Mouse (Mus musculus): Measurements from ENCODE around the gene Dhrs7c. TPM values are rescaled to one million over a fixed set of nuclear protein-coding genes. Genes with fewer than 3 reads are reported as not detected.

Gene Dhrs7c
- total and polyA plus RNA-seq, 2 experiments from 2014 or later: 0.23 TPM; not detected in 1

- Histone ChIP-seq H3K9ac (replicated peaks; ENCODE audit: low read length, poor library complexity, severe bottlenecking) (no peak overlapping the region), H3K27ac (ENCODE audit: low read depth, low read length) (no peak overlapping the region), H3K36me3 (ENCODE audit: insufficient read depth, low read length) (no peaks in the 10 kb centered on the region), H3K4me3 (ENCODE audit: low read depth, low read length) (no peak overlapping the region), H3K9me3 (ENCODE audit: low read length) (no peaks in the 10 kb centered on the region), H3K27me3 (ENCODE audit: insufficient read depth, low read length) (no peaks in the 10 kb centered on the region), H3K4me2 (ENCODE audit: low read depth, low read length, poor library complexity, severe bottlenecking) (no peak overlapping the region), H3K4me1 (ENCODE audit: insufficient read depth, low read length) (no peaks in the 10 kb centered on the region)
- no peak for DNase-seq (ENCODE audit: low spot score)
- ATAC-seq (ENCODE audit: low FRiP score): no peak
- 79% methylated on average over 5 of the region's 5 CpGs for WGBS
- peak; percentile 23; the same call in 1 of the 2 replicates for TF ChIP-seq CTCF (IDR thresholded peaks at IDR 0.05)
Observed at GRCm38 (mm10) chr11:67808051-67808450, 10.1 kb downstream of the Dhrs7c start.

- Histone ChIP-seq H3K4me3 (ENCODE audit: low read depth, low read length) (no peak overlapping the region), H3K36me3 (ENCODE audit: insufficient read depth, low read length) (no peaks in the 10 kb centered on the region), H3K27ac (ENCODE audit: low read depth, low read length) (no peak overlapping the region), H3K4me1 (ENCODE audit: insufficient read depth, low read length) (no peaks in the 10 kb centered on the region), H3K4me2 (ENCODE audit: low read depth, low read length, poor library complexity, severe bottlenecking) (no peak overlapping the region), H3K9ac (replicated peaks; ENCODE audit: low read length, poor library complexity, severe bottlenecking) (no peak overlapping the region), H3K9me3 (ENCODE audit: low read length) (no peaks in the 10 kb centered on the region), H3K27me3 (ENCODE audit: insufficient read depth, low read length) (no peaks in the 10 kb centered on the region)
- peak; percentile 42 for TF ChIP-seq CTCF (IDR thresholded peaks at IDR 0.05)
- peak; percentile 22 for DNase-seq (ENCODE audit: low spot score)
- WGBS: 82% methylated on average over 6 of the region's 6 CpGs
- no peak for ATAC-seq (ENCODE audit: low FRiP score)
Observed at GRCm38 (mm10) chr11:67811535-67811934, 13.5 kb downstream of the Dhrs7c start.

- Histone ChIP-seq H3K4me3 (ENCODE audit: low read depth, low read length) (no peak overlapping the region), H3K4me2 (ENCODE audit: low read depth, low read length, poor library complexity, severe bottlenecking) (peak overlapping the region; percentile 27; the same call in 1 of the 2 replicates), H3K4me1 (ENCODE audit: insufficient read depth, low read length) (no peaks in the 10 kb centered on the region), H3K27me3 (ENCODE audit: insufficient read depth, low read length) (no peaks in the 10 kb centered on the region), H3K36me3 (ENCODE audit: insufficient read depth, low read length) (no peaks in the 10 kb centered on the region), H3K27ac (ENCODE audit: low read depth, low read length) (no peak overlapping the region), H3K9me3 (ENCODE audit: low read length) (no peaks in the 10 kb centered on the region), H3K9ac (replicated peaks; ENCODE audit: low read length, poor library complexity, severe bottlenecking) (no peak overlapping the region)
- TF ChIP-seq CTCF (IDR thresholded peaks at IDR 0.05): peak; percentile 90
- WGBS: 11% methylated on average over 5 of the region's 5 CpGs
- ATAC-seq (ENCODE audit: low FRiP score) (no peak), DNase-seq (ENCODE audit: low spot score) (peak; percentile 82)
Observed at GRCm38 (mm10) chr11:67819604-67820003, 21.6 kb downstream of the Dhrs7c start.

- WGBS: 34% methylated on average over 4 of the region's 4 CpGs
- Histone ChIP-seq H3K27ac (ENCODE audit: low read depth, low read length) (no peak overlapping the region), H3K4me3 (ENCODE audit: low read depth, low read length) (no peak overlapping the region), H3K4me1 (ENCODE audit: insufficient read depth, low read length) (no peaks in the 10 kb centered on the region), H3K4me2 (ENCODE audit: low read depth, low read length, poor library complexity, severe bottlenecking) (no peak overlapping the region), H3K27me3 (ENCODE audit: insufficient read depth, low read length) (no peaks in the 10 kb centered on the region), H3K9me3 (ENCODE audit: low read length) (no peaks in the 10 kb centered on the region), H3K36me3 (ENCODE audit: insufficient read depth, low read length) (no peaks in the 10 kb centered on the region), H3K9ac (replicated peaks; ENCODE audit: low read length, poor library complexity, severe bottlenecking) (no peak overlapping the region)
- DNase-seq (ENCODE audit: low spot score) (peak; percentile 70), ATAC-seq (ENCODE audit: low FRiP score) (no peak)
- peak; percentile 82 for TF ChIP-seq CTCF (IDR thresholded peaks at IDR 0.05)
Observed at GRCm38 (mm10) chr11:67820221-67820620, 22.2 kb downstream of the Dhrs7c start.

GRCm38 (mm10) chr11:67821560-67821959 lies 23.6 kb downstream of the Dhrs7c start:
- DNase-seq (ENCODE audit: low spot score) (peak; percentile 4), ATAC-seq (ENCODE audit: low FRiP score) (no peak)
- no peak overlapping the region for H3K27ac ChIP-seq (ENCODE audit: low read depth, low read length)
- 84% methylated on average over 6 of the region's 6 CpGs for WGBS
- TF ChIP-seq CTCF (IDR thresholded peaks at IDR 0.05): no peak
- no peak overlapping the region for H3K4me2 ChIP-seq (ENCODE audit: low read depth, low read length, poor library complexity, severe bottlenecking)
- no peak overlapping the region for H3K4me3 ChIP-seq (ENCODE audit: low read depth, low read length)
- no peaks in the 10 kb centered on the region for H3K4me1 ChIP-seq (ENCODE audit: insufficient read depth, low read length)
- H3K9ac ChIP-seq (replicated peaks; ENCODE audit: low read length, poor library complexity, severe bottlenecking): no peak overlapping the region
- no peaks in the 10 kb centered on the region for H3K27me3 ChIP-seq (ENCODE audit: insufficient read depth, low read length)
- H3K9me3 ChIP-seq (ENCODE audit: low read length): no peaks in the 10 kb centered on the region
- no peaks in the 10 kb centered on the region for H3K36me3 ChIP-seq (ENCODE audit: insufficient read depth, low read length)

- no peaks in the 10 kb centered on the region for H3K27me3 ChIP-seq (ENCODE audit: insufficient read depth, low read length)
- no peak for TF ChIP-seq CTCF (IDR thresholded peaks at IDR 0.05)
- H3K9me3 ChIP-seq (ENCODE audit: low read length): no peaks in the 10 kb centered on the region
- H3K4me2 ChIP-seq (ENCODE audit: low read depth, low read length, poor library complexity, severe bottlenecking): no peak overlapping the region
- no peak overlapping the region for H3K9ac ChIP-seq (replicated peaks; ENCODE audit: low read length, poor library complexity, severe bottlenecking)
- no peaks in the 10 kb centered on the region for H3K4me1 ChIP-seq (ENCODE audit: insufficient read depth, low read length)
- H3K27ac ChIP-seq (ENCODE audit: low read depth, low read length): no peak overlapping the region
- H3K36me3 ChIP-seq (ENCODE audit: insufficient read depth, low read length): no peaks in the 10 kb centered on the region
- no peak overlapping the region for H3K4me3 ChIP-seq (ENCODE audit: low read depth, low read length)
- ATAC-seq (ENCODE audit: low FRiP score) (no peak), DNase-seq (ENCODE audit: low spot score) (peak; percentile 8)
- 44% methylated on average over 12 of the region's 12 CpGs for WGBS
Observed at GRCm38 (mm10) chr11:67828360-67829059, 30.5 kb downstream of the Dhrs7c start.
